Mouse (Mus musculus): ENCODE results near the gene Ing2. TPM values are rescaled to one million over a fixed set of nuclear protein-coding genes. Genes with fewer than 3 reads are reported as not detected.

Ing2 gene
- total RNA-seq, 2 experiments from 2014 or later: 9.6 to 13.0 TPM

Other genes with a start within 250 kb of the Ing2 start
- 1 to 10 TPM; 6.7 to 9.2 TPM for gene Stox2, start 229.2 kb downstream of the Ing2 start, total RNA-seq (2021)
- 10 to 100 TPM; 15.5 to 17.1 TPM for gene Trappc11, start 142.1 kb downstream of the Ing2 start, total RNA-seq (2021)
- 10 to 100 TPM; 27.2 to 35.8 TPM for gene Rwdd4a, start 141.9 kb downstream of the Ing2 start, total RNA-seq (2021)
- 1 to 10 TPM; 4.4 to 4.7 TPM for gene Cdkn2aip, start 38.4 kb upstream of the Ing2 start, total RNA-seq (2021)
- not detected for gene Cldn24, start 146.6 kb upstream of the Ing2 start, total RNA-seq (2021)
- under 1 TPM; 0.64 to 0.67 TPM for gene Cldn22, start 148.9 kb upstream of the Ing2 start, total RNA-seq (2021)